Mouse (Mus musculus) G1E (cell line): ENCODE data around the gene Ypel3.

Experiments used
- CTCF ChIP-seq: IDR thresholded peaks from 2 replicates; pipeline ENCODE4 v1.5.1; 2012; ENCODE audit warnings: low read depth, low read length, inconsistent platforms, mixed read lengths
- GATA1 ChIP-seq: IDR thresholded peaks from 2 replicates; pipeline ENCODE4 v1.6.1; 2012; ENCODE audit warnings: borderline replicate concordance, low read length, inconsistent platforms, mixed read lengths

GRCm38 (mm10) chr7:126825403-126825802, 48.6 kb downstream of the Ypel3 start:
- TF ChIP-seq CTCF (no peak), GATA1 (no peak)
